Mouse (Mus musculus): ENCODE measurements around the gene Gm20388. TPM values are rescaled to one million over a fixed set of nuclear protein-coding genes. Genes with fewer than 3 reads are reported as not detected.
A peak's percentile ranks its signal among the peaks of the same experiment; 100 is the strongest.
"Not testable (repeated sequence)": the region's sequence is repeated elsewhere in the genome, so short reads cannot be mapped to it uniquely, and the experiment has no call there.

The Gm20388 gene
- polyA plus RNA-seq, 1 experiment from 2014 or later: not detected

- Histone ChIP-seq H3K4me2 (peak overlapping the region; percentile 91), H3K9ac (peak overlapping the region; percentile 94), H3K9me3 (replicated peaks) (no peaks in the 10 kb centered on the region), H3K36me3 (peaks cover 34% of the 10 kb centered on the region), H3K4me1 (peaks cover 70% of the 10 kb centered on the region), H3K4me3 (peak overlapping the region; percentile 95), H3K27ac (peak overlapping the region; percentile 94), H3K27me3 (replicated peaks) (no peaks in the 10 kb centered on the region)
- under 1% methylated on average over 53 of the region's 87 CpGs for WGBS (ENCODE audit: insufficient replicate concordance)
- peak; percentile 78 for ATAC-seq
These were observed 4110.0 kb downstream of the Gm20388 start for GRCm38 (mm10) chr8:124020439-124021236.

GRCm38 (mm10) chr8:124021237-124022227 lies 4110.9 kb downstream of the Gm20388 start, which contains the start of the genes Taf5l and Urb2:
Gene Taf5l (minus strand): TSS chr8:124021397.
Gene Urb2 (plus strand): TSS chr8:124021508.
- Histone ChIP-seq H3K4me1 (peaks cover 61% of the 10 kb centered on the region), H3K4me2 (peak within 1 kb of the TSS; percentile 91), H3K4me3 (peak within 1 kb of the TSS; percentile 95), H3K27ac (peak within 1 kb of the TSS; percentile 94), H3K9ac (peak within 1 kb of the TSS; percentile 94), H3K27me3 (replicated peaks) (no peaks in the 10 kb centered on the region), H3K9me3 (replicated peaks) (no peaks in the 10 kb centered on the region), H3K36me3 (peaks cover 41% of the 10 kb centered on the region)
- WGBS (ENCODE audit: insufficient replicate concordance): under 1% methylated on average over 74 of the region's 74 CpGs
- ATAC-seq: peak; percentile 85

- H3K4me2 ChIP-seq; H3K27ac ChIP-seq; H3K4me3 ChIP-seq; H3K9ac ChIP-seq; H3K27me3 ChIP-seq (replicated peaks); ATAC-seq; H3K9me3 ChIP-seq (replicated peaks): not testable (repeated sequence)
- WGBS (ENCODE audit: insufficient replicate concordance): 66% methylated on average over 2 of the region's 2 CpGs
- Histone ChIP-seq H3K4me1 (peaks cover 24% of the 10 kb centered on the region), H3K36me3 (peaks cover 84% of the 10 kb centered on the region)
These were observed 4115.6 kb downstream of the Gm20388 start for GRCm38 (mm10) chr8:124026265-124026664.

- Histone ChIP-seq H3K9ac (no peak overlapping the region), H3K36me3 (peaks cover 92% of the 10 kb centered on the region), H3K9me3 (replicated peaks) (no peaks in the 10 kb centered on the region), H3K4me3 (no peak overlapping the region), H3K27ac (no peak overlapping the region), H3K4me1 (peaks cover 15% of the 10 kb centered on the region), H3K27me3 (replicated peaks) (no peaks in the 10 kb centered on the region), H3K4me2 (no peak overlapping the region)
- 69% methylated on average over 6 of the region's 6 CpGs for WGBS (ENCODE audit: insufficient replicate concordance)
- ATAC-seq: no peak
These were observed 4117.2 kb downstream of the Gm20388 start for GRCm38 (mm10) chr8:124027831-124028230.

DNA sequence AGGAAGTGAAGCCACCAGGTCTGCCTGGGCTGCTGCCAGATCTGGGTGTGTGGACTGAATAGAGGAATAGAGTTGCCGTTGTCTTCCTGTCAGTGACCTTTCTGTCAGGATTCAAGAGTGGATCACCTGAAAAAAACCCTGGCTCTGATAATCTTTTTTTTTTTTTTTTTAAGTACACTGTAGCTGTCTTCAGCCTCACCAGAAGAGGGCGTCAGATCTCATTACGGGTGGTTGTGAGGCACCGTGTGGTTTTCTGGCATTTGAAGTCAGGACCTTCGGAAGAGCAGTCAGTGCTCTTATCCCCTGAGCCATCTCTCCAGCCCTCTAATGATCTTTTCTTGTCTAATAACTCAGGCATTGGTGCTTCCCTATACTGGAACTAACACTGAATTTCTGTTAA lies 4122.8 kb downstream of the Gm20388 start:
- ATAC-seq: no peak
- H3K27ac ChIP-seq: no peak overlapping the region
- H3K9me3 ChIP-seq (replicated peaks): no peaks in the 10 kb centered on the region
- H3K4me3 ChIP-seq: no peak overlapping the region
- H3K36me3 ChIP-seq: peaks cover 94% of the 10 kb centered on the region
- 65% methylated on average over 5 of the region's 5 CpGs for WGBS (ENCODE audit: insufficient replicate concordance)
- H3K9ac ChIP-seq: no peak overlapping the region
- 0 out of 2 replicates have a peak, but pooled peaks cover 3% of the 10 kb centered on the region for H3K4me1 ChIP-seq
- H3K4me2 ChIP-seq: no peak overlapping the region
- no peaks in the 10 kb centered on the region for H3K27me3 ChIP-seq (replicated peaks)

DNA sequence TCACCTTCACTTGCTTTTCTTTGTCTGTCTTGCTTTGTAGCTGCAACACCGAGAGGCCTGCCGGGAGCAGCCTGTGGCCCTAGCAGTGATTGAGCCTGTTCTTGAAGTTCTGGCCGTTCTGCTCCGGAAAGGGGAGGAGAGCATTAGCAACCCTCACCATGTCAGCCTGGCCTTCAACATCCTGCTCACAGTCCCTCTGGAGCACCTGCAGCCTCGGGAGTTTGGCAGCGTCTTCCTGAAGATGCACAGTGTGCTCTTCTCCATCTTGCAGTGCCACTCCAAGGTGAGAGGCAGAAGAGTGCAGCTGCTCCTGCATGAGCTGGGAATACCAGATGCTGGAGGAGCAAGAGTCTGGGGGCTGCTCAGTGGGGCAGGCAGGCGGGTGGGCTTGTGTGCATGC lies 4127.5 kb downstream of the Gm20388 start:
- Histone ChIP-seq H3K9ac (no peak overlapping the region), H3K27me3 (replicated peaks) (no peaks in the 10 kb centered on the region), H3K27ac (no peak overlapping the region), H3K4me1 (no peaks in the 10 kb centered on the region), H3K4me2 (no peak overlapping the region), H3K36me3 (peaks cover 97% of the 10 kb centered on the region), H3K4me3 (no peak overlapping the region), H3K9me3 (replicated peaks) (no peaks in the 10 kb centered on the region)
- 83% methylated on average over 7 of the region's 7 CpGs for WGBS (ENCODE audit: insufficient replicate concordance)
- ATAC-seq: no peak

- Histone ChIP-seq H3K27ac (no peak overlapping the region), H3K36me3 (peaks cover 95% of the 10 kb centered on the region), H3K9ac (no peak overlapping the region), H3K4me3 (no peak overlapping the region), H3K27me3 (replicated peaks) (no peaks in the 10 kb centered on the region), H3K9me3 (replicated peaks) (no peaks in the 10 kb centered on the region), H3K4me2 (no peak overlapping the region), H3K4me1 (no peaks in the 10 kb centered on the region)
- no peak for ATAC-seq
- WGBS (ENCODE audit: insufficient replicate concordance): 75% methylated on average over 4 of the region's 4 CpGs
These were observed 4128.7 kb downstream of the Gm20388 start for GRCm38 (mm10) chr8:124039351-124039750.

DNA sequence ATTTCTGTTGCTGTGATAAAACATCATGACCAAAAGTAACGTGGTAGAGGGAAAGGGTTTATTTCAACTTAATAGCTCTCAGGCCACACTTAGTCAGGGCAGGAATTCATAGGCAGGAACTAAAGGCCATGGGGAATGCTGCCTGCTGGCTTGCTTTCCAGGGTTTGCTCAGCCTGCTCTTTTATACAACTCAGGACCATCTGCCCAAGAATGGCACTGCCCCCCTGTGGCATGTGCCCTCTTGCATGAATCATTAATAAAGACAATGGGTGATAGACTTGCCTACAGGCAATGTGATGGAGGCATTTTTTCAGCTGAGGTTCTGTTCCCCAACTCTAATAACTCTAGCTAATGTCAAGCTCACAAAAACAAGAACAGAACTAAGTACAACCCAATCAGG lies 4131.6 kb downstream of the Gm20388 start:
- no peak overlapping the region for H3K9ac ChIP-seq
- H3K9me3 ChIP-seq (replicated peaks): no peaks in the 10 kb centered on the region
- H3K27ac ChIP-seq: no peak overlapping the region
- H3K4me1 ChIP-seq: peaks cover 7% of the 10 kb centered on the region
- H3K4me3 ChIP-seq: no peak overlapping the region
- no peak for ATAC-seq
- peaks cover 92% of the 10 kb centered on the region for H3K36me3 ChIP-seq
- no peaks in the 10 kb centered on the region for H3K27me3 ChIP-seq (replicated peaks)
- no peak overlapping the region for H3K4me2 ChIP-seq
- 76% methylated on average over 1 of the region's 1 CpGs for WGBS (ENCODE audit: insufficient replicate concordance)

GRCm38 (mm10) chr8:124044421-124044820 lies 4133.8 kb downstream of the Gm20388 start:
- H3K4me2 ChIP-seq: no peak overlapping the region
- whole genome bisulfite sequencing (ENCODE audit: insufficient replicate concordance): 86% methylated on average over 5 of the region's 5 CpGs
- no peak overlapping the region for H3K4me3 ChIP-seq
- H3K36me3 ChIP-seq: peaks cover 87% of the 10 kb centered on the region
- H3K4me1 ChIP-seq: peaks cover 7% of the 10 kb centered on the region
- H3K9ac ChIP-seq: no peak overlapping the region
- no peak overlapping the region for H3K27ac ChIP-seq
- ATAC-seq: no peak
- no peaks in the 10 kb centered on the region for H3K9me3 ChIP-seq (replicated peaks)
- H3K27me3 ChIP-seq (replicated peaks): no peaks in the 10 kb centered on the region

GRCm38 (mm10) chr8:124044931-124045330 lies 4134.3 kb downstream of the Gm20388 start:
- H3K4me2 ChIP-seq: no peak overlapping the region
- H3K36me3 ChIP-seq: peaks cover 87% of the 10 kb centered on the region
- H3K27me3 ChIP-seq (replicated peaks): no peaks in the 10 kb centered on the region
- WGBS (ENCODE audit: insufficient replicate concordance): 90% methylated on average over 12 of the region's 12 CpGs
- ATAC-seq: no peak
- H3K27ac ChIP-seq: no peak overlapping the region
- H3K4me1 ChIP-seq: peaks cover 7% of the 10 kb centered on the region
- H3K9me3 ChIP-seq (replicated peaks): no peaks in the 10 kb centered on the region
- no peak overlapping the region for H3K9ac ChIP-seq
- no peak overlapping the region for H3K4me3 ChIP-seq

GRCm38 (mm10) chr8:124045856-124046255 lies 4135.2 kb downstream of the Gm20388 start:
- 70% methylated on average over 8 of the region's 8 CpGs for WGBS (ENCODE audit: insufficient replicate concordance)
- no peaks in the 10 kb centered on the region for H3K9me3 ChIP-seq (replicated peaks)
- H3K27me3 ChIP-seq (replicated peaks): no peaks in the 10 kb centered on the region
- H3K36me3 ChIP-seq: peaks cover 87% of the 10 kb centered on the region
- H3K9ac ChIP-seq: no peak overlapping the region
- H3K4me1 ChIP-seq: peaks cover 7% of the 10 kb centered on the region
- H3K27ac ChIP-seq: peak overlapping the region; percentile 50
- H3K4me2 ChIP-seq: 0 out of 2 replicates have a peak overlapping the region, but pooled peaks have one; percentile 8
- ATAC-seq: peak; percentile 77
- no peak overlapping the region for H3K4me3 ChIP-seq

- H3K4me1 ChIP-seq: no peaks in the 10 kb centered on the region
- no peak overlapping the region for H3K9ac ChIP-seq
- no peak overlapping the region for H3K27ac ChIP-seq
- ATAC-seq: 0 out of 2 replicates have a peak, but pooled peaks have one; percentile 15
- no peaks in the 10 kb centered on the region for H3K27me3 ChIP-seq (replicated peaks)
- WGBS (ENCODE audit: insufficient replicate concordance): 45% methylated on average over 3 of the region's 3 CpGs
- peaks cover 31% of the 10 kb centered on the region for H3K36me3 ChIP-seq
- no peak overlapping the region for H3K4me2 ChIP-seq
- no peaks in the 10 kb centered on the region for H3K9me3 ChIP-seq (replicated peaks)
- no peak overlapping the region for H3K4me3 ChIP-seq
These were observed 4141.5 kb downstream of the Gm20388 start for GRCm38 (mm10) chr8:124052110-124052509.

All from liver, embryonic 12.5 days (tissue).